Comparison of ENCODE assay signal across 8 mouse cellular contexts in the genomic region with DNA sequence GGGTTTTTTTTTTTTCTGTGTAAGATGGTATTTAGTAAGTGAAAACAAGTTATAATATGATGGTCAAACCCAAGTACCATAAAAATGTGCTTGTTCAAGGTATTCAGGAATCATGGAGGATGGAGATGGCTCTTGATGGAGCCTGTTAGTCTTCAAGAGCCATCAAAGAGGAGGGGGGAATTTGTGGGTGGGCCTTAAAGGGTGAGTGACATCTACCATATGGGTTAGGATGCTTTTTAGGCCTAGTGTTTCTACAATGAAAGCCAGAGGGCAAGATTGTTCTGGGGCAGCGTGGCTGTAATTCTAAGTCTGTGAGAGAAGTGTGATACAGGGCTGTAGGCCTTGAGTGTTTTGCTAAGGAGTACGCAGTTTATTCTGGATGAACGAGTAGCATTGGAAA. TPM values are rescaled to one million over a fixed set of nuclear protein-coding genes. Genes with fewer than 3 reads are reported as not detected.
DNase-seq lines count a peak whose midpoint lies in the region; ATAC-seq and TF ChIP-seq lines count a peak whose summit lies in the region.

No protein-coding gene starts in this region.

- no peaks in the 10 kb centered on the region for H3K4me1 ChIP-seq in embryonic facial prominence, embryonic 10.5 days
- no peaks in the 10 kb centered on the region for H3K4me1 ChIP-seq in intestine, postnatal 0 days (replicated peaks; ENCODE audit: control insufficient read depth, insufficient read depth, low read length)
- peaks cover 7% of the 10 kb centered on the region; the same call in 1 of the 2 replicates for H3K4me1 ChIP-seq in neural tube, embryonic 13.5 days (replicated peaks)

- H3K4me2 ChIP-seq in intestine, postnatal 0 days (replicated peaks; ENCODE audit: low read depth): peak overlapping the region; percentile 66
- peak overlapping the region; percentile 56 for H3K4me2 ChIP-seq in neural tube, embryonic 13.5 days

- WGBS in embryonic facial prominence, embryonic 10.5 days: 28% methylated on average over 3 of the region's 3 CpGs
- WGBS in intestine, postnatal 0 days: 42% methylated on average over 3 of the region's 3 CpGs
- WGBS in neural tube, embryonic 13.5 days: 33% methylated on average over 3 of the region's 3 CpGs

- H3K4me3 ChIP-seq in embryonic facial prominence, embryonic 10.5 days: peak overlapping the region; percentile 63
- H3K4me3 ChIP-seq in intestine, postnatal 0 days (ENCODE audit: low read depth, low read length): peak overlapping the region; percentile 56
- peak overlapping the region; percentile 56 for H3K4me3 ChIP-seq in neural tube, embryonic 13.5 days

- peak overlapping the region; percentile 91 for H3K27ac ChIP-seq in embryonic facial prominence, embryonic 10.5 days (replicated peaks)
- H3K27ac ChIP-seq in intestine, postnatal 0 days (ENCODE audit: low read depth, low read length): no peak overlapping the region
- peak overlapping the region; percentile 2; the same call in 1 of the 2 replicates for H3K27ac ChIP-seq in neural tube, embryonic 13.5 days (replicated peaks)

- DNase-seq in cerebellum, adult 11 months: peak; percentile 5
- DNase-seq in cerebellum, postnatal 4 days (ENCODE audit: low spot score in 2 of 2): no peak
- peak; percentile 51 for DNase-seq in 416B (ENCODE audit: low read depth)
- peak; percentile 53 for DNase-seq in embryonic facial prominence, embryonic 10.5 days (ENCODE audit: low spot score)
- DNase-seq in spleen, adult 18-20 months: no peak
- no peak for DNase-seq in spleen, postnatal 4 days (ENCODE audit: low spot score in 2 of 2)

- peaks cover 13% of the 10 kb centered on the region for H3K36me3 ChIP-seq in embryonic facial prominence, embryonic 10.5 days (replicated peaks)
- no peaks in the 10 kb centered on the region for H3K36me3 ChIP-seq in intestine, postnatal 0 days (ENCODE audit: control insufficient read depth, insufficient read depth)
- 0 out of 2 replicates have a peak, but pooled peaks cover 3% of the 10 kb centered on the region for H3K36me3 ChIP-seq in neural tube, embryonic 13.5 days

- no peaks in the 10 kb centered on the region for H3K9me3 ChIP-seq in embryonic facial prominence, embryonic 10.5 days
- no peaks in the 10 kb centered on the region for H3K9me3 ChIP-seq in intestine, postnatal 0 days (ENCODE audit: control insufficient read depth)
- no peaks in the 10 kb centered on the region for H3K9me3 ChIP-seq in neural tube, embryonic 13.5 days

- no peaks in the 10 kb centered on the region for H3K27me3 ChIP-seq in embryonic facial prominence, embryonic 10.5 days (replicated peaks; ENCODE audit: low read depth, poor library complexity, severe bottlenecking)
- no peaks in the 10 kb centered on the region for H3K27me3 ChIP-seq in intestine, postnatal 0 days (replicated peaks; ENCODE audit: control insufficient read depth, insufficient read depth, low read length)
- H3K27me3 ChIP-seq in neural tube, embryonic 13.5 days: no peaks in the 10 kb centered on the region

- H3K9ac ChIP-seq in intestine, postnatal 0 days (ENCODE audit: low read depth, low read length): no peak overlapping the region
- H3K9ac ChIP-seq in neural tube, embryonic 13.5 days: peak overlapping the region; percentile 74

- ATAC-seq in intestine, postnatal 0 days: no peak
- ATAC-seq in neural tube, embryonic 13.5 days (ENCODE audit: low read depth): peak; percentile 37; the same call in 1 of the 2 replicates

- TF ChIP-seq CTCF in intestine, postnatal 0 days (IDR thresholded peaks at IDR 0.05; ENCODE audit: low read depth): no peak

RNA-seq across cellular contexts. Expression of gene Nbdy, which starts 1.0 kb away (rescaled TPM):
- 75.3 and 82.8 TPM in 2 replicates for polyA plus RNA-seq in embryonic facial prominence, embryonic 10.5 days (2016; fragmentation: Nextera tagmentation; extraction: Ambion mirVana)
- 65.7 and 71.5 TPM in 2 replicates for polyA plus RNA-seq in intestine, postnatal 0 days (2015; fragmentation: Nextera tagmentation; extraction: Ambion mirVana)
- polyA plus RNA-seq in neural tube, embryonic 13.5 days (2015; fragmentation: Nextera tagmentation; extraction: Ambion mirVana): 126 and 129 TPM in 2 replicates

RNA-seq across cellular contexts. Expression of gene Kctd12b, which starts 28.2 kb away (rescaled TPM):
- polyA plus RNA-seq in embryonic facial prominence, embryonic 10.5 days (2016; fragmentation: Nextera tagmentation; extraction: Ambion mirVana): 6.2 and 6.9 TPM in 2 replicates
- 2.5 and 2.6 TPM in 2 replicates for polyA plus RNA-seq in intestine, postnatal 0 days (2015; fragmentation: Nextera tagmentation; extraction: Ambion mirVana)
- 2.6 and 3.2 TPM in 2 replicates for polyA plus RNA-seq in neural tube, embryonic 13.5 days (2015; fragmentation: Nextera tagmentation; extraction: Ambion mirVana)

Comparison
In these comparisons a context has a peak if more than half of its experiments do, and no peak if none do; other contexts are left out.
1. DNase-seq: peak in cerebellum, adult 11 months (single experiment), 416B (single experiment) and embryonic facial prominence, embryonic 10.5 days (single experiment); none in cerebellum, postnatal 4 days (0 of 2), spleen, adult 18-20 months (0 of 2) and spleen, postnatal 4 days (0 of 2).
2. Peak in every context shown above with its lines, with median percentiles within 50 percentile points of each other: H3K4me3 ChIP-seq.